Mouse (Mus musculus) cerebellum, adult 2 months (tissue): ENCODE measurements around the gene Aldh1l1. TPM values are rescaled to one million over a fixed set of nuclear protein-coding genes. Genes with fewer than 3 reads are reported as not detected.
A peak's percentile ranks its signal among the peaks of the same experiment; 100 is the strongest.
"Not testable (repeated sequence)": the region's sequence is repeated elsewhere in the genome, so short reads cannot be mapped to it uniquely, and the experiment has no call there.

ENCODE experiments used
- DNase-seq, 2 experiments: peaks; one replicate each; pipeline ENCODE4 v3.0.0; 2021
- H3K27ac ChIP-seq: fragments of 200-500 bp; 2 replicates; pipeline ENCODE4 v1.5.1; 2012; ENCODE audit warnings: low read length, control low read depth, inconsistent platforms; ENCODE audit not compliant: insufficient read depth
- H3K27me3 ChIP-seq: fragments of 200-500 bp; 2 replicates; pipeline ENCODE4 v1.6.1; 2012; ENCODE audit warnings: inconsistent platforms, mild to moderate bottlenecking, low read length, moderate library complexity; ENCODE audit not compliant: control insufficient read depth, insufficient read depth
- H3K4me1 ChIP-seq: fragments of 200-500 bp; 2 replicates; pipeline ENCODE4 v1.6.1; 2011; ENCODE audit warnings: low read length; ENCODE audit not compliant: control insufficient read depth, insufficient read depth
- H3K4me3 ChIP-seq: fragments of 200-500 bp; replicated peaks from 2 replicates; pipeline ENCODE3; 2011; ENCODE audit warnings: mild to moderate bottlenecking, low read depth, low read length, control low read depth; ENCODE audit not compliant: insufficient read depth
- CTCF ChIP-seq: fragments of 200-500 bp; IDR thresholded peaks from 2 replicates; pipeline ENCODE4 v1.5.1; 2011; ENCODE audit warnings: low read depth, mild to moderate bottlenecking, control low read depth, low read length, moderate library complexity, borderline replicate concordance; ENCODE audit not compliant: insufficient read depth
- POLR2A ChIP-seq: fragments of 200-500 bp; IDR thresholded peaks from 2 replicates; pipeline ENCODE4 v1.6.1; 2011; ENCODE audit warnings: low read length, control low read depth, borderline replicate concordance; ENCODE audit not compliant: insufficient read depth
- whole genome bisulfite sequencing: fragments of 180-500 bp; shearing (Covaris S2); methylation state at CpG from one replicate; pipeline ENCODE4 v1.1.7; 2018; 5-methylcytosine and 5-hydroxymethylcytosine counted together
- polyA plus RNA-seq: library from polyadenylated mRNA; depleted of rRNA; stranded (reverse); fragments of >200 nt; gene quantifications from 2 replicates; pipeline ENCODE4 v1.2.3, GENCODE M21; 2012

Aldh1l1 gene
- polyA plus RNA-seq, 1 experiment, result 50.1 TPM

- Histone ChIP-seq H3K27ac (no peak overlapping the region), H3K27me3 (no peaks in the 10 kb centered on the region), H3K4me1 (peaks cover 14% of the 10 kb centered on the region), H3K4me3 (no peak overlapping the region)
- peak in 1 of 2 experiments; percentile 25 for DNase-seq
- no peak for TF ChIP-seq CTCF
- no peak for TF ChIP-seq POLR2A
- 50% methylated on average over 11 of the region's 11 CpGs for WGBS
These were observed 136.7 kb downstream of the Aldh1l1 start for GRCm38 (mm10) chr6:90622758-90623455.

- H3K27me3 ChIP-seq, result no peaks in the 10 kb centered on the region
- H3K27ac ChIP-seq, result no peak overlapping the region
- H3K4me1 ChIP-seq, result peaks cover 14% of the 10 kb centered on the region
- H3K4me3 ChIP-seq, result no peak overlapping the region
- no peak for DNase-seq
- WGBS, result 81% methylated on average over 5 of the region's 5 CpGs
- TF ChIP-seq CTCF (no peak), POLR2A (no peak)
These were observed 137.2 kb downstream of the Aldh1l1 start for GRCm38 (mm10) chr6:90623456-90623836.

- WGBS, result 71% methylated on average over 6 of the region's 6 CpGs
- Histone ChIP-seq H3K27ac (no peak overlapping the region), H3K27me3 (no peaks in the 10 kb centered on the region), H3K4me3 (no peak overlapping the region), H3K4me1 (peaks cover 10% of the 10 kb centered on the region)
- no peak for TF ChIP-seq CTCF
- TF ChIP-seq POLR2A, result no peak
- DNase-seq, result peak in 1 of 2 experiments; percentile 38
These were observed 138.0 kb downstream of the Aldh1l1 start for GRCm38 (mm10) chr6:90624184-90624583.

DNA sequence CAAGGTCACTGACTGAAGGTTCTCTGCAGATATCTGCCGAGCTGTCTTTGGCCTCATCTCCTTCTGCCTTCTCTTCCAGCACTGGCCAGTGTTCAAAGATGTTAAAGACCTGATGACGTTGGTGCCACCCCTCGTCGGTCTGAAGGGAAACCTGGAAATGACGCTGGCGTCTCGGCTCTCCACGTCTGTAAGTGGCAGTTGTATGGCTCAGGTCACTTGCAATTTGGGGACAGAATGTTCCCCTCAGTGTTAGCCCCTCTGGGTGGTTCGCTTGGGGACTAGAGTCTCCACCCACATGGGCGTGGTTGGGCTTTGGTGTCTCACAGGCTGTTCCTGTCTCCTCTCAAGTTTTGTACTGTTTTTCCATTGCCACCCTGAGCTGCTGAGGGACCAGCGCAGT, 138.5 kb downstream of the Aldh1l1 start:
- 52% methylated on average over 11 of the region's 11 CpGs for WGBS

GRCm38 (mm10) chr6:90625207-90625994, 139.2 kb downstream of the Aldh1l1 start:
- no peak for DNase-seq
- Histone ChIP-seq H3K27me3 (no peaks in the 10 kb centered on the region), H3K4me3 (no peak overlapping the region), H3K27ac (no peak overlapping the region), H3K4me1 (peaks cover 6% of the 10 kb centered on the region)
- no peak for TF ChIP-seq CTCF
- TF ChIP-seq POLR2A, result no peak
- WGBS, result 70% methylated on average over 7 of the region's 7 CpGs

More for the DNA sequence above, 138.5 kb downstream of the Aldh1l1 start:
- no peak for TF ChIP-seq POLR2A
- Histone ChIP-seq H3K4me1 (peaks cover 6% of the 10 kb centered on the region), H3K27me3 (no peaks in the 10 kb centered on the region), H3K27ac (no peak overlapping the region), H3K4me3 (no peak overlapping the region)
- no peak for DNase-seq

- 95% methylated on average over 4 of the region's 4 CpGs for WGBS
- Histone ChIP-seq H3K4me3 (no peak overlapping the region), H3K27ac (no peak overlapping the region), H3K27me3 (no peaks in the 10 kb centered on the region), H3K4me1 (no peaks in the 10 kb centered on the region)
- TF ChIP-seq POLR2A, result no peak
- TF ChIP-seq CTCF, result no peak
- no peak for DNase-seq
These were observed 141.3 kb downstream of the Aldh1l1 start for GRCm38 (mm10) chr6:90627556-90627955.

- no peak for TF ChIP-seq CTCF
- no peak for TF ChIP-seq POLR2A
- 92% methylated on average over 6 of the region's 6 CpGs for WGBS
- no peak for DNase-seq
- Histone ChIP-seq H3K4me3 (no peak overlapping the region), H3K27me3 (no peaks in the 10 kb centered on the region), H3K27ac (no peak overlapping the region), H3K4me1 (0 out of 2 replicates have a peak, but pooled peaks cover 2% of the 10 kb centered on the region)
These were observed 143.3 kb downstream of the Aldh1l1 start for GRCm38 (mm10) chr6:90629506-90629905.

GRCm38 (mm10) chr6:90630427-90630826, 144.2 kb downstream of the Aldh1l1 start:
- no peak overlapping the region for H3K4me3 ChIP-seq
- no peak for TF ChIP-seq POLR2A
- no peak for TF ChIP-seq CTCF

GRCm38 (mm10) chr6:90632526-90632925, 146.3 kb downstream of the Aldh1l1 start:
- DNase-seq, H3K27ac ChIP-seq, H3K27me3 ChIP-seq, H3K4me3 ChIP-seq, H3K4me1 ChIP-seq: not testable (repeated sequence)
- WGBS, result 89% methylated on average over 3 of the region's 3 CpGs

More at GRCm38 (mm10) chr6:90630427-90630826, 144.2 kb downstream of the Aldh1l1 start:
- Histone ChIP-seq H3K27me3 (no peaks in the 10 kb centered on the region), H3K27ac (no peak overlapping the region), H3K4me1 (0 out of 2 replicates have a peak, but pooled peaks cover 6% of the 10 kb centered on the region)
- DNase-seq, result no peak
- 91% methylated on average over 7 of the region's 7 CpGs for WGBS
